Mouse (Mus musculus): ENCODE measurements around the gene Amotl1.

The Amotl1 gene

GRCm38 (mm10) chr9:14547584-14548365 lies 97.1 kb downstream of the Amotl1 start:
- DNase-seq (ENCODE audit: low spot score in 2 of 2) = no peak

DNA sequence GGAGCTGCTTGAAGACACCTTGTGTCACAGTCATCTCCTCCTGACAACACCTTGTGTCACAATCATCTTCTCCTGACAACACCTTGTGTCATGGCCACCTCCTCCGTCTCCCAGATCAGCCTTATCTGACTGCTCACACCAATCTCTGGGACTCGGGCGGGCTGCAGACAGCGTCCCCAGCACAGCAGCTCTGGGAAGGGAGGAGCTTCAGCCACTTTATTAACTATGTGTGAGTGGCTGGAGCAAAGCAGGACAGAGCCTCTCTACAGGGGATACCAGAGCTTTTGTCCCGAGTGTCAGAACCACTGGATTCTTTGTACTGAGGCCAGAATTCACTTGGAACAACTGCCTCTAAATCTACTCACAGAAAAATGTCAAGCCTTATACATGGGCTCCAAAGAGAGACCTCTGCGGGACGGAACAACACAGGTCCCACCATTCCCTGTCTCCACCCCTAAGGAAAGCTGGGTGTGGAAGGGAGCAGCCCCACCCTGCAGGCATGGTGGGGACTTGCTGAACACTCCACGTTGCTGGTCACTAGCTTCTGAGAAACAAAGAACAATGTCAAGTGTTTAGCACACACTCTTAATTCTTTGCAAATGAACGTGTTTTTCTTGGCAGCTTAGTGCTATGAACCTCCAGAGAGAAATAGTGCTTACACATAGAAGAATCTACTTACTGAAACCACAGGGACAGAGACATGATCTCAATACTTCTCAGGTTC lies 100.7 kb downstream of the Amotl1 start:
- DNase-seq (ENCODE audit: low spot score in 2 of 2) = no peak

DNA sequence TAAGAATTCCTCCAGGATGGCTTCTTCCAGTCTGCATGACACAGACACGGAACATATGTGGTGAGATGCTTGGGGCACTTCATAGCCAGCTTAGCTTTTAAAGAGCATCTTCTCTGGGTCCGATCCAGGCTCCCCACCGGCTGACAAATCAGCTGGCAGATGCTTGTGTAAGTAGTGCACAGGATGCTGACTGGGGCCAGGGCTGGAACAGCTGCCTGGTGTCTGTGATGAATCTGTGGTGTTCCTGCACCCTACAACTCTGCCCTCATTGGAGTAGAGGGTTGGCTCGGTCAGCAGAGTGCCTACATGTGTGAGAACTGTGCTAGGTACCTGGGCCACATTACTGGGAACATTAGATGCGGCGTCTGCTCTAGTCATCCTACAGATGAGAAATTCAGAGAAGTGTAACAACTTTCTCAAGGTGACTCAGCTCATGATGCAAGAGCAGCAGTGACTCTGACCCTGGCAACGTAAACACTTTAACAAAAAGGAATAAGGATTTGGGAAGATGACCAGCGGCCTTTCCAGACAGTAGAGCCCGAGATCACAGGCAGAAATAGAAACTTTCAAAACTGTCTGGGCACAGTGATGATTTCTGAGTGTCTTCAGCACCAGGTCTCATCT lies 109.9 kb downstream of the Amotl1 start:
- no peak for DNase-seq (ENCODE audit: low spot score in 2 of 2)

GRCm38 (mm10) chr9:14533659-14534058 lies 111.2 kb downstream of the Amotl1 start:
- DNase-seq (ENCODE audit: low spot score in 2 of 2) = no peak

- DNase-seq (ENCODE audit: low spot score in 2 of 2) = no peak
Measured at GRCm38 (mm10) chr9:14532283-14532682, 112.6 kb downstream of the Amotl1 start.

- no peak for DNase-seq (ENCODE audit: low spot score in 2 of 2)
Measured at GRCm38 (mm10) chr9:14530004-14530403, 114.9 kb downstream of the Amotl1 start.

DNA sequence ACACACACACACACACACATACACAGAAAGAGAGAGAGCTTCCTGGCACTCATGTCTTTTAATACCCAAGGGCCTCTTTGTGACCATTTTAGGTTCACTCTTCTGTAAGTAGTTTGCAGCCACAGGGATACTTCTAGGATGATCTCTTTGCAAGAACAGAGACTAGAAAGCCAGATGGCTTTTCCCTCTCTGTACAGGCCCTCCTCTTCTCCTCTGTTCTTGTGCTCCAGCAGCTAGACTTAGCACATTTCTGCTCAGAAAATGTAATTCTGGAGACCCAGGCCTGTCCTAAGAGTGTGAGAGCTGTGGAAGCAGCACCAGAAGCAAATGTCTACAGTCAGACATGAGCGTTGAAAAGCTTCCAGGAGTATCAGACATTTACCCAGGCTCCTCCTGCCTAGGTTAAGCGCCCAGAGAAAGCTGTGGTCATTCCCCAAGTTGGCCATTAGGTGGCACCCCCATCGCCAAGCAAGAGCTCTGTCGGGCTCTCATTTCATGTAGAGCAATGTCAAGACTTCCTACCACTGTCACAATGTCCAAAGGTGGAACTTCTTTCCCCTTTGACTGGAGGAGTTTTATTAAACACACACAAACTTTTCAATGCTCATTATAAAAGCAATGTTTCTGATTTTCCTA lies 121.3 kb downstream of the Amotl1 start:
- peak; percentile 44 to 51 for DNase-seq (ENCODE audit: low spot score in 2 of 2)

- DNase-seq (ENCODE audit: low spot score in 2 of 2) = no peak
Measured at GRCm38 (mm10) chr9:14521695-14522094, 123.2 kb downstream of the Amotl1 start.

- DNase-seq (ENCODE audit: low spot score in 2 of 2) = no peak
Measured at GRCm38 (mm10) chr9:14520971-14521670, 123.7 kb downstream of the Amotl1 start.

DNA sequence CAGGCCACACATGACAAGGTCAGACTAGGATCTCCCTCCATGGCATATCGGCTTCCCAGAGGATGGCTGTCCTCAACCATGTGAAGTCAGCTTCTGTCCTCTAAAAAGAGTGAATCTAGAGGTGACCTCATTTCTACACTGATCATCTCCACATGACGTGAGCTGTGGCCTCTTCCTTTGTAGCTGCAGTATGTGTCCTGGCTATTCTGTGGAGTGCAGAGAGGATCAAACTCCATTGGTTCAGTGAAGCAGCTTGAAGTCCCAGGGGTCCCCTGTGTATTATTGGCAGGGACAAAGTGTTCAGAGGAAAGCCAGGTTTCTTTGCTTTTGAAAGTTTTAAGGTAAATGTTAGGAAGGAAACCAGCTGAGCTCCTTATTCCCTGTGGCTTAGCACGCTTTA lies 126.8 kb downstream of the Amotl1 start:
- no peak for DNase-seq (ENCODE audit: low spot score in 2 of 2)

- no peak for DNase-seq (ENCODE audit: low spot score in 2 of 2)
Measured at GRCm38 (mm10) chr9:14517296-14517695, 127.6 kb downstream of the Amotl1 start.

DNA sequence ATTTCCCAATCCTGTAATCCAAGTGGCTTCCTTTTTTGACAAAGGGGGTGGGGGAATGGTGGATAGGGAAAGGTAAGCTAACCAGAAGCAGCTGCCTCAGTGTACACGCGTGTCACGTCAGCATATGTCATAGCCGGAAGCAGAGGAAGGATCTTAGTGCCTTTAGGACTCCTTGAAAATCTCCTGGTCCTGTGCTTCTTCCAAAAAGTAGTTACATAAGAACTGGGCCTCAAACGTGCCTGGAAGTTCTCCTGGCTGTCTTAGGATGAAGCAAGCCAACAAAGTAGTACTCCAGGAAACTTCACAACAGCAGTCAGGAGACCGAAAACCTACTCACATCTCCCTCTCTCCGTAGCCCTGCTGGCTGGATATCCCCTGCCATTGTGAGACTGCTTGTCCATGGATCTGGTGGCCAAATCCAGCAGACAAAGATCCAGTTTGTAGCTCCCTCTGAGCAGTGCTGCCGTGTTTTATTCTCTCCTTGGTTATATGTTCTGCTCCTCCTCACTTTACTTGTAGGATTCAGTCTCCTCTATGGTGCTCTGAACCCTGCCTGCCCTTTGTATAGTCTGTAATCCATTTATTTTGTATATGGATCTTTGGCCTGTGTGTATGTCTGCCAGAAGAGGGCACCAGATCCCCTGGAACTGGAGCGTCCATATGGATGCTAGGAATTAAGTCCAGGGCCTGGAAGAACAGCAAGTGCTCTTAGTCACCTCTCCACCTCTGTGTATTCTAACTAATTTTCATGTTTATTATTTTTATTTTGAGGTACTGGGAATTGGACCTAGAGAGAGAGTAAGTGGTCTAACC lies 132.0 kb downstream of the Amotl1 start:
- DNase-seq (ENCODE audit: low spot score in 2 of 2) = no peak

GRCm38 (mm10) chr9:14500916-14501424 lies 143.9 kb downstream of the Amotl1 start:
- DNase-seq (ENCODE audit: low spot score in 2 of 2) = peak in 1 of 2 experiments; percentile 4

DNA sequence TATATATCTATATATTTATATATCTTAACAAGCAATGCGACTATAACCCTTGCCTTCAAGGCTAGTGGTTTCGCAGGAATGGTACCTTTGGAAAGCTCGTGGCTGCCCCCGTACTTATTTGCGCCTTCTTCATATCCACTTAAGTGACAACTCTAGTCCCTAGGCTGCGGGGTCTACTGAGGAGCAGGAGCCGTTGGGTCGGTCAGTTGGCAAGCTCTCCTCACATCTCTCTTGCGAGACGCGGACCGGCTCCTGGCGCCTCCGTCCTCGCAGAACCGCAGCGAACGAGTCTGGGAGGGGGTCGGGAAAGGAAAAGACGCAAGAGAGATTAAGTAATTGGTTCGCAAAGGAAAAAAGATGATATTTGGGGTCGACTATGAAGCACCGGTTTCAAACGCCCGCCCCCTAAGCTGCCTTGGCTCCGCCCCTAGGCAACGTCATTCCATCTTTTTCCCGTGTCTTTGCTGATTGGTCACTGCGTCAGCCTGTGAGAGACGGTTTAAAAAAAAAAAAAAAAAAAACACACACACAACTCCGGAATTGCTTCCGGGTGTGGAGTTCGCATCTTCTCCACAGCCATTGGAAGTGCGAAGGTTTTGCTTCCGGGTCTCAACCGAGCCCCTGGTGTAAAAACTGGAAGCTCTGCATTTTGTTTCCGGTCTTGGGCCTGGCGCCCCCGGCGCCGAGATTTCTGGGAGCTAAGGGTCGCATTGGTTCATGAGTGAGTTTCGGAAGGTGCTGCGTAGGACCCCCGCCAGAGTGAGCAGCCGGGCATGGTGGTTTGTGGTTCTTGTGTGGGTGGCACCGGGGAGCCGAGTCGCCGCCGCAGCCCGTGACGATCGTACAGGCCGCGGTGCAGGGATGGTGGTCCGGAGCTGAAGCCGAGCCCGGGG lies 144.6 kb downstream of the Amotl1 start, which contains the start of the genes Kdm4d and Cwc15:
Gene Kdm4d, minus strand, starts transcription at position 460 of the 893 bp plus-strand sequence.
Gene Cwc15, plus strand, starts transcription at position 595 of the 893 bp plus-strand sequence.
- DNase-seq (ENCODE audit: low spot score in 2 of 2) = peak; percentile 93 to 97

- peak; percentile 15 to 23 for DNase-seq (ENCODE audit: low spot score in 2 of 2)
Measured at GRCm38 (mm10) chr9:14498896-14499705, 145.8 kb downstream of the Amotl1 start.
